Mouse (Mus musculus) naive thymus-derived CD4-positive, alpha-beta T cell, adult 2 months (primary cell): ENCODE measurements around the gene Gm20388.
"Not testable (repeated sequence)": the region's sequence is repeated elsewhere in the genome, so short reads cannot be mapped to it uniquely, and the experiment has no call there.

Source experiments
- DNase-seq: peaks from one replicate; pipeline ENCODE4 v3.0.0-alpha.2; 2011; ENCODE audit warnings: low read depth

Gm20388 gene

GRCm38 (mm10) chr8:123505267-123505666, 3594.6 kb downstream of the Gm20388 start:
- no peak for DNase-seq

- DNase-seq: no peak
Observed at GRCm38 (mm10) chr8:123505695-123506094, 3595.1 kb downstream of the Gm20388 start.

DNA sequence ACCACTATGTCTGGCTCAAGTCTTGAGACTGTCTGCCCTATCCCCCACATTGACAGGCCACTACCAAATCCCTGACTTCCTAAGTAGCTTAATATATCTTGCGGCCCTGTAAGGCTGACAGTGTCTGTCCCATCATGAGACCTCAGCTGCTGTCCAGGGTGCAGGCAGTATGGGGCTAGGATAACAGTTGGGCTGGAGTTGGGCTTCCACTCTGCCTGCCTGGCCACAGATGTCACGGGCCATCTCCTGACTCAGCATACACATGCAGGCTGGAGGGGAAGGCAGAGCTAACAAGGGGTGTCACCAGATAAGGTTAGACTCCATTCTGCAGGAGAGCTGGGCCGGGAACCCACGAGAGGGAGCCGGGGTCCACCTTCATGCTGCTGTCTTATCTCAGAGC, 3596.5 kb downstream of the Gm20388 start:
- DNase-seq: no peak

GRCm38 (mm10) chr8:123510819-123511218, 3600.2 kb downstream of the Gm20388 start:
- no peak for DNase-seq

DNA sequence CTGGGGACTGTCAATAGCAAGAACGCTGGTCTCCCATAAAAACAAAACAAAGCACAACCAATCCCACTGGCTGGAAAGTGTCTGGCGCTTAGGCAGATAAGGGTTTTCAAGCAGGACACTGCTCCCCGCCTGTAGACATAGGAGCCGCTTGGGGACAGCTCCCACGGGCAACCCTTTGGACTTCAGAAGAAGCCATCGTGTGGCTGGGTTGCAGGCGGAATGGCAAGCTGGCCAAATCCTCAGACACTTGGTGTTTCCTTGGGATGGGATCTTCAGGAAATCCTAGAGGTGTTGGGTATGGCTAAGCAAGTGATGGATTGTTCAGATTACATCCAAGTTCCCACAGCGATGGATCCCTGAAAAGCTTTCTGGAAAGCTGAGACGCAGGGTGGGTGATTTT, 3603.5 kb downstream of the Gm20388 start:
- DNase-seq: no peak

DNA sequence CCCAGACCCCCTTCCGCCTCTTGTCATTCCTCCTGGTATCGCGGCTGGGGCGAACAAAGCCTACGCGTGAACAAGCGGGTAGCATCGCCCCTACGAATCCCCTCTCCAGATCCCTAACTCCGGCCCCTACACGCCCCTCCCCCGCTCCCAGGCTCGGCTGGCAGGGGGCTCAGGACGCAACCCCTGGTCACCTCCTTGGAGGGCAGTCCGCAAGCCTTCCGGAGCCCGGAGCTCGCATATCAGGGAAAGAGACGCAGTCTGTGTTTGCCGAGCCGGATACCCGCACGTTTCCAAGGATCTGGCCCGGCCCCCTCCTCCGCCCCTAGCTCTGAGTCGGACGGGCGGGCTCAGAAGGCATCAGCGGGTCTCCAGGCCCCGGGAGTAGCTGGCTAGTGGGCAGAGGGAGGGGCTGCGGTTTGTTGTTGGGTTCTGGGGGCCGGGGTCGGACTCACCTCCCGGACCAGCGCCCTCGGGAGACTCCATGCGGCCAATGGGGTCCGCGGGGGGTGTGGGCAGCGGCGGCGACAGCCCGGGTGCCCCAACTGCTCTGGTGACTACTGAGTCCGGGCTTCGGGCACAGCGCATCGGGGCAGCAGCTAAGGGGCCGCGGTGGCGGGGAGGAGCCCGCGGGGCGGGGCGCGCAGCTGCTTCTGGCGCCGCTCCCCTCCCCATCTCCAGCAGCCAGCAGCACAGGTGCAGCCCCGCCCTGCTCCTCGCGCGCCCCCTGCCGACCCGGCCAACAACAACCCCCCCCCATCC, 3604.3 kb downstream of the Gm20388 start, which contains the start of gene Dbndd1:
Gene Dbndd1 (minus strand): TSS at position 683 of the 759 bp plus-strand sequence.
- peak; percentile 23 for DNase-seq

- DNase-seq: no peak
Observed at GRCm38 (mm10) chr8:123515540-123515897, 3604.9 kb downstream of the Gm20388 start.

GRCm38 (mm10) chr8:123516596-123516995, 3606.0 kb downstream of the Gm20388 start:
- DNase-seq: no peak

DNA sequence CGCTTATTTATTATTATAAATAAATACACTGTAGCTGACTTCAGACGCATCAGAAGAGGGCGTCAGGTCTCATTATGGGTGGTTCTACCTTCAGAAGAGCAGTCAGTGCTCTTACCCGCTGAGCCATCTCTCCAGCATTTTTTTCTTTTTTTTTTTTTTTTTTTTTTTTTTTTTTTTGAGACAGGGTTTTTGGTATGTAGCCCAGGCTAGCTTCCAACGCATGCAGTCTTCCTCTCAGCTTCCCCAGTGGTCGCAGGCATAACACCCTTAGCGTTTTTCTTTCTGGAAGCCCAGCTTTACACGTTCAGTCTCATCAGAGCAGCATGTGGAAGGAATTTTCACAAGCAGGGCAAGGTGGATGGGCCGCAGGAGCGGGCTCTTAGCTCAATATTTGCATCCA, 3607.5 kb downstream of the Gm20388 start:
- DNase-seq: no peak

- peak; percentile 88 for DNase-seq
Observed at GRCm38 (mm10) chr8:123518667-123519066, 3608.0 kb downstream of the Gm20388 start, which contains the start of gene Gas8. Gas8 (plus strand) TSS chr8:123518834.

GRCm38 (mm10) chr8:123520048-123520447, 3609.4 kb downstream of the Gm20388 start:
- not testable (repeated sequence) for DNase-seq

DNA sequence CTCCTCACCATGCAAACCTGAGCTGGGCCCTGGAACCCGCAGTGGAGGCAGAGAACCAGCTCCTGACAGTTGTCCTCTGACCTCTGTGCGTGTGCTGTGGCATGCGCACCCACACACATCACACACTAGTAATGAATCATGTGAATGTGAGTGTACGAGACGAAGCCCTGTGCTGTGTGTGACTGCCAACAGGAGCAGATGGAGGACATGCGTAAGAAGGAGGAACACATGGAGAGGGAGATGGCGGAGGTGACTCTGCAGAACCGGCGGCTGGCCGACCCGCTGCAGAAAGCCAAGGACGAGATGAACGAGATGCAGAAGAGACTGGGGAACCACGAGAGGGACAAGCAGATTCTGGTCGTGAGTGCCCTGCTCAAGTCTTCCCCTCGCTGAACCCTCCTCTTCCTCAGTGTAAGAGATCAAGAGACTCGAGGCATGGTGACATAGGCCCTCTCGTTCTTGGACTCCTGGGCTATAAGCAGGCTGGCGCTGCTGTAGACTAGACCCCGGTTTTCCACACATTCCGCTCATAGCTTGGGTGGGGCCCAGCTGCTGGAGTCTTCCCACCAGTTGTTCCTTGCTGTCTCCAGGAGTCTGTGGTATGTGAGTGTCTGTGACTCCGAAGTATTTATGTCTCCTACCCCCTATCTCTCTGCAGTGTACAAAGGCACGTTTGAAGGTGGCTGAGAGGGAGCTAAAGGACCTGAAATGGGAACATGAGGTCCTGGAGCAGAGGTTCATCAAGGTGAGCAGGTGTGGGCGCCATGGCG, 3617.3 kb downstream of the Gm20388 start:
- no peak for DNase-seq

DNA sequence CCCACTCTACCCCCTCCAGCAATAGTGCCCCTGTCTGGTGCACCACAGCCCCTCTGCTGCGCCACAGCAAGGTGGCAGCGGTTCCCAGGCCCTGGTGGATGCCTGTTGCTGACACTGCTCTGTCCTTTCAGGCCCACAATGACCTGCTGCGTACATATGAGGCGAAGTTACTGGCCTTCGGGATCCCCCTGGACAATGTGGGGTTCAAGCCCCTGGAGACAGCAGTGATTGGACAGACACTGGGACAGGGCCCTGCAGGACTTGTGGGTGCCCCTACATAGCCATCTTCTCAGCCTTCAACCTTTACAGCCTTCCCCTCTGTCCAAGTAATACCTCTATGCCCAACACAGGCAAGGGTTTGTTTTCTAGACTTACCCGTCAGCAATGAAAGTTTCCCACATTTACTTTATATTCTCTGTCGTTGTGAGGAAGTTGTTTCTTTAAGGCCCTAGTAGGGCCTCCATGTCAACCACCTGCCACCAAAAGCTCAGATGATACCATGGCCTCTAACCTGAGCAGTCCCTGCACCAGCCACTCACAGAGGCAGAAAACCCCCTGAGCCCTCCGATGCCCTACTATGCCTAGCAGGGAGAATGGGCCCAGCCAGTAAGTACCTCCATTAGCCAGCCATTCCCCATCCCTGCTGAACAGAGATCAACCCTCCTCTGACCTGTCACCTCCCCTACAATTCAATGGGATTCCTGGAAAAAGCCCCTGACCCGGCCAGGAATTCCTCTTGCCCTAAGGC, 3625.8 kb downstream of the Gm20388 start:
- no peak for DNase-seq

DNA sequence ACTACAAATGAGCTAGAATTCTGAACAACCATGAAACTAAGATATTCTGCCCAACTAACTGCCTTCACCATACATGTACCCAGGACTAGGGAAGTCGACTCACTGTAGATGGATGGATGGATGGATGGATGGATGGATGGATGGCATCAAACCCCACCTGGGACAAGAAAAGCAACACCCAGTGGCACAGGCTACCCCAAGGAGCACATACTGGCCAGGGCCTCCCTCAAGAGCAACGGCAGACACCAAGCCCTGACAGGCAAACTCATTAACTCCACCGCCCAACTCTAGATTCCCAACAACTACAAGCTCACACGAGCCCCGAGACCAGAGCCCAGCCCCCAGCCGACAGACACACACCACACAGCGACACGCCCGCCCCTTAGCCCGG, 3626.3 kb downstream of the Gm20388 start:
- no peak for DNase-seq

GRCm38 (mm10) chr8:123537641-123538040, 3627.0 kb downstream of the Gm20388 start:
- not testable (repeated sequence) for DNase-seq

GRCm38 (mm10) chr8:123564221-123564620, 3653.6 kb downstream of the Gm20388 start:
- not testable (repeated sequence) for DNase-seq

- DNase-seq: not testable (repeated sequence)
Observed at GRCm38 (mm10) chr8:123575386-123575785, 3664.7 kb downstream of the Gm20388 start.

- not testable (repeated sequence) for DNase-seq
Observed at GRCm38 (mm10) chr8:123600666-123601172, 3690.1 kb downstream of the Gm20388 start.

GRCm38 (mm10) chr8:123601457-123601856, 3690.8 kb downstream of the Gm20388 start:
- DNase-seq: not testable (repeated sequence)

DNA sequence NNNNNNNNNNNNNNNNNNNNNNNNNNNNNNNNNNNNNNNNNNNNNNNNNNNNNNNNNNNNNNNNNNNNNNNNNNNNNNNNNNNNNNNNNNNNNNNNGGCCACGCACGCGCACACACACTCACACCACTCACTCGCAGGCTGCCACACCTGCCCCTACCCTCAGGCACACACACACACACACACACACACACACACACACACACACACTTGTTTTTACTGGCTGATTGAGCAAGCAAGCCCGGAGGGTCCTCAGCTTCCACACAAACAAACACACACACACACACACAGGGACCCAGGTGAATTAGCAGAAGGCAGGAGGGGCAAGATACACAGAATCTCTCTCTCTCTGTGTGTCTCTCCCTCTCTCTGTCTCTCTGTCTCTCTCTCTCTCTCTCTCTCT, 3702.0 kb downstream of the Gm20388 start:
- not testable (repeated sequence) for DNase-seq

GRCm38 (mm10) chr8:123623523-123623922, 3712.9 kb downstream of the Gm20388 start:
- DNase-seq: not testable (repeated sequence)

DNA sequence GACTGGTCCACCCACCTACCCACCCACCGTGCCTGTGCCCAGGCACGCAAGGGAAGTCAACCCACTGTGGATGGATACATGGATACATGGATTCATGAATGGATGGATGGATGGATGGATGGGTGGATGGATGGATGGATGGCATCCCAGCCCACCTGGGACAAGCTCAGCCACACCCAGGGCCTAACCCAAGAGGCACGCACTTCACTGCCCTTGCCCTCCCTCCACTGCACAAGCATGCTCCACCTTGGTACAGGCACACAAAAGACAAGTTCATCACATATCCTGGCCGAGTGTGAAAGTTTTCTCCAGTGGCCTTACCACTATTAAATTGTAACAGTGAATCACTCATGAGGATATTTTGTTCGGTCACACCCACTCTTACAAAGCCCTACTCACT, 3713.6 kb downstream of the Gm20388 start:
- no peak for DNase-seq
